Mouse (Mus musculus): ENCODE results near the gene Zfp507.

Gene Zfp507

DNA sequence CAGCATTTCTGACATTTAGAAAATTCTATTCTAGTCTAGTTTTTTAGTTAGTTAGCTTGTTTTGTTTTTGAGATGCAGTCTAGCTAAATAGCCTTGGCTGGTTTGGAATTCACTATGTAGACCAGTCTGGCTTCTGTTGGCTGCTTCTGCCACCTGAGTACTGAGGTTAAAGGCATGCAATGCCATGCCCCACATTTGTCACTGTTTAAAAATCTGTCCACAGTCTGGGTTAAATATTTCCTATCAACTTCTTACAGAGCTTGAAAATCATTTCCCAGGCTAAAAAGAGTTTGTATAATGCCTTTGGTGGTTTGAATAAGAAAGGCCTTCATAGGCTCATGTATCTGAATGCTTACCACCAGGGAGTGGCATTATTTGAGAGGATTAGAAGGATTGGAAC is 63.9 kb downstream of the Zfp507 start:
- DNase-seq (ENCODE audit: low read depth, low spot score) = no peak

DNA sequence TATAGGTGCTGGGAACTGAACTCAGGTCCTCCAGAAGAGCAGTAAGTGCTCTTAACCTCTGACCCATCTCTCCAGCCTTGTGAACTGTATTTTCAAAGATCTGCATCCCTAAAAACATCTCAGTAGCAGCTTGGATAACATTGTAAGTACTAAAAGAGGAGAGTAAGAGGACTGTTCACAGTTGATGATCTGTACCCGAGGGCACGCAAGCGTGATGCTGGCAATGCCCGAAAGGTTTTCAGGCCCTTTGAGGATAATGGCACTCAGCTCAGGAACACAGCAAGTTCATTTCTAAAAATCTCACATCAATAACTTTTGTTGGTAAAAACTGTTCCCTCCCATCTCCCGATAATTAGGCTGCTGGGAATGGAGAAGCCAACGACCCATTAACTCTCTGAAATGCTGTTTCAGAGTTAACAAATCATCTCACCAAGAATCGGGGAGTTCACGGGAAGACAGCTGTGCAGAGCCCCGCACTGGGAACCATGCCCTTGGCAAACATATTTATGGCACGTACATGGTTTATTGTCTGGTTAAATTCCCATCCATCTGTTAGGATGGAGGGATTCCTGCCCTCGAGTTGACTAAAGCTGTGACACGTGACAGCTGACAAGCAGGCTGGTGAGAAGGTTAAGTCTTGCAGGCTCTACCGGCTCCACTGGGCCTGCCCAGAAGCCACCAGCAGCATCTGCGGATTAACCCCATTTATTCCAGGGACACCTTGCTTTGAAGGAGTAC is 69.3 kb downstream of the Zfp507 start:
- no peak for DNase-seq (ENCODE audit: low read depth, low spot score)

DNA sequence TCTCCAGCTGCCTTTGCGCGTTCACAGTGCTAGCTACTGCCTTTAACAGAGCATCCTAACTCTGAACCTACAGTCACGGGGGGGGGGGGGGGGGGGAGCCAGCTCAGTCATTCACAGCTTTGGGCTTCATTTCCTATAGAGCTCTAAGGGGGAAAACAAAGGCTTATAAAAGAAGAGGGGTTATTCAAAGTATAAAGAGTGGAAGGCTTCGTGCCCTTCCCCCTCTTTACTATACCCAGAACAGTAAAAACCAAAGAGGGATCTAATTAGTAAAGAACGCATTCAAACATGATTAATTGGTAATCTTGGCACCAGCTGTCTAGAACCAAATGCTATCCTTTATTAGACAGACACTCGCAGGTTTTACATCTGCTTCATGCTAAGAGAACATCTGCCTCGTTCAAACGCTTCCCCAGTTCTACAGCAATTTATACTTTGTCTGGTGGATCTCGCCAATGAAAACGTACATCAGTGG is 70.2 kb downstream of the Zfp507 start:
- no peak for DNase-seq (ENCODE audit: low read depth, low spot score)

DNA sequence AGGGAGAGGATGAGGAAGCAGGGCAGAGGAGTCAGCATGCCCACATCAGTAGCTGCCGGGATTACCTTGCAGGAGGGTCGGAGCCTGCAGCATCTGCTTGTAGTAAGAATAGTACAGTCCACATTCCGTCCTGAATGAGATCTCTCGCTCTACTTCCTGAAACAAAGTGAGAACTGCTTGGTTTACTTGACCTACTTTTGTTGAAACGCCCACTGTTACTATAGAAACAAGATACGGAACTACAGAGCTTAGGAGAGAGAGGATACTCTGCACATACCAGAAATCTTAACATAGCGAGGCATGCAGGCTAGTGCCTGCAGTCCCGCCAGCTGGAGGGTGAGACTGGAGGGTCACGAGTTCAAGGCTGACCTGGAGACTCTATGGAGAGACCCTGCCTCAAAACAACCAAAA is 73.2 kb downstream of the Zfp507 start:
- no peak for DNase-seq (ENCODE audit: low read depth, low spot score)

DNA sequence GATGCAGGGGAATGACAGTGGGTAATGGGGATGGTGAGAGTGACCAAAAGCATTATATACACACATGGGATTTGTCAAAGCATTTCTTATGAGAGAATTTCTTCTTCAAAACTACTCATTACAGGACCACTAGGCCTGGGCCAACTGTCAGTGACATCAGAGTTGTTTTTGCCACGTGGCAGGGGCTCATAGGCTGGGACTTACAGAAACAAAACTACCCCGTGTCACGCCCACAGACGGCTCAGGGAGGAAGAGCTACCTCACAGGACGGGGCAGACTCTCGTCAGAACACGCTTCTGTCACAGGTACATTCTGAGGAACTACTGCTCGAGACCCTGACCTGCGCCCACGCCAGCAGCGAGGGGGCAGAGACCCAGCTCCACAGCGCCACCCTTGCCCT is 74.4 kb downstream of the Zfp507 start:
- DNase-seq (ENCODE audit: low read depth, low spot score) = no peak

DNA sequence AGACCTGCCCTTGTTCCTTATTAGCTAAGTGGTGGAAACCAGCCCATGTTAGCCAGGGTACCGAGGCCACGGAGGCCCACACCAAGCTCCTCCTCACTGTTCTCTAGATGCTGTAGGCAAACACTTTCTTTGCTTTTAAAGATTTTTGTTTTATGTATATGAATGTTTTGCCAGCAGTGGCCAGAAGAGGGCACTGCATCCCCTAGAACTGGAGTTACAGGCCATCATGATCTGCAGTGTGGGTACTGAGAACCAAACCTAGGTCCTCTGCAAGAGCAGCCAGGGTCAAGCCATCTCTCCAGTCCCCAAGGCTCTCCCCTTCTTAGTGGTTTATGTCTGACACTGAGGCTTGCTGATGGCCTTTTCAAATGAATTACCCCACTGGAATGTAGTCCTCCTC is 79.8 kb downstream of the Zfp507 start:
- DNase-seq (ENCODE audit: low read depth, low spot score) = no peak

Data from A20 (cell line).